Mouse (Mus musculus) embryo, embryonic 11.5 days (tissue): ENCODE measurements around the gene Nln.

Experiments used
- DNase-seq: peaks from one replicate; pipeline ENCODE4 v3.0.0-alpha.2; 2012; ENCODE audit warnings: low read depth, low spot score

The Nln gene

GRCm38 (mm10) chr13:104042738-104043137 lies 66.7 kb downstream of the Nln start:
- no peak for DNase-seq

DNA sequence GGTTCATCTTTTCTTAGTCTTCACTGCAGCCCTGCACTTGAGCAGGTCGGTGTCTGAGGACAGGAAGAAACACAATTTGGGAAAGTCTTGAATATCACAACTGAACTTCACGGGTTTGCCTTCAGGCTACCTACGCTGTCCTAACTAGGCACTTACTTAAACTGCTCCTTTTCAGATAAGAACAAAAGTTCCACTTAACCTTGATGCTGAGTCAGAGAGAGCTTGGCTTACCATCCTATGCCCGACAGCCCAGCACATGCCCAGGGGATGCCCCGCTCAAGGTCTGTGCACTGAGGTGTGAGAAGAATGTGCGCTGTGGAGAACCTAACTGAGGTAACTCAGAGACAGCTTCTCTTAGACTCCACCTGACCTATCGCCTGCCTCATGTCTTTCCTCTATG lies 67.9 kb downstream of the Nln start:
- no peak for DNase-seq

DNA sequence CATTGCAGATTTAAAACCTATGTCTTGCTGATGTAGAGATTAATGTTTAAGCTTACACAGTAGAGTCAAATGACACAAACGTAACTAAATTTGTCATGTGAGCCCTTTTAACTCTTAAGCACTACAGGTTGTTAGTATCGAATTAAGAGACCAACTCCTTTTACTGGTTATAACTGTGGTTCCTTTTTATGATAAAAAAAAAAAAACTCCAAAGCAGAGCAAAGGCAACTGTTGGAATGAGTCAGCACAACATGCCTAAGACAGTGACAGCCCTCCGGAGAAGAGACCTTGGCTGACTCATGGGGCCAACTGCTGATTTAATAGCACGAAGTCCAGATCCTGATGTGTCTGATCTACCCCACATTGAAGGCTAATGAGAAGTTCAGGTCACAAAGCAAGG lies 68.5 kb downstream of the Nln start:
- no peak for DNase-seq

DNA sequence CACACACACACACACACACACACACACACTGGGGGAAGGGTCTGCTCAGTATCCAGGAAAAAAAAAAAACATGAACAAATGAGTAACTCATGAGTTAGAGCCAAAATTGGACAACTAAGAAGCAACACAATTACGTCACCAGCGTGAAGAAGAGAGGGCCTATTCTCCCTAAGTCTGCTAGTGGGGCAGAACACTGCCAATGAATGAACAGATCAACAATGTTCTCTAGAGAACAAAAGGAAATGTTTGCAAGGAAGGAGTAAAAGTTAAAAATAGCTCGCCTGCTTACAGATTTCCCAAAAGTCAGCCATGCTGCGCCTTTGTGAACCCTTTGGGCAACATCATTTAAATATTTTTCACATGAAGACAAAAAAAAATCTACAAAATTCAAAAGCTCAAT lies 69.6 kb downstream of the Nln start:
- no peak for DNase-seq

DNA sequence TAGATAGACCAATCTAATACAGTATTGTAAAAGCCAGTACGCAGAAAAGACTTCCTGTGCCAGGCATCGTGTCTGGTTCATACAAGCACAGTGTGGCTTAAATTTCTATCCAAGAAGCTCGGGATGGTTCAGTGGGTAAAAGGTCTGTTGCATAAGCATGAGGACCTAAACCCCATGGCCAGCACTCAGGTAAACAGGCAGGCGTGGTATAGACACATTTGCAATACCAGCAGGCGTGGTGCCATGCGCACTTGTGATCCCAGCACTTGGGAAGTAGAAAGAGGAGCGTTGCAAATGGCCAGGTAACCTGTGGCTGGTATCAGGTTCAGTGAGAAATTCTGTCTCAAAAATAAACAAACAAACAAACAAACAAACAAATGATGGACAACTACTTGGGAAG lies 70.5 kb downstream of the Nln start:
- no peak for DNase-seq

- DNase-seq, result no peak
Observed at GRCm38 (mm10) chr13:104038358-104038757, 71.1 kb downstream of the Nln start.

- no peak for DNase-seq
Observed at GRCm38 (mm10) chr13:104037531-104038290, 71.7 kb downstream of the Nln start.

DNA sequence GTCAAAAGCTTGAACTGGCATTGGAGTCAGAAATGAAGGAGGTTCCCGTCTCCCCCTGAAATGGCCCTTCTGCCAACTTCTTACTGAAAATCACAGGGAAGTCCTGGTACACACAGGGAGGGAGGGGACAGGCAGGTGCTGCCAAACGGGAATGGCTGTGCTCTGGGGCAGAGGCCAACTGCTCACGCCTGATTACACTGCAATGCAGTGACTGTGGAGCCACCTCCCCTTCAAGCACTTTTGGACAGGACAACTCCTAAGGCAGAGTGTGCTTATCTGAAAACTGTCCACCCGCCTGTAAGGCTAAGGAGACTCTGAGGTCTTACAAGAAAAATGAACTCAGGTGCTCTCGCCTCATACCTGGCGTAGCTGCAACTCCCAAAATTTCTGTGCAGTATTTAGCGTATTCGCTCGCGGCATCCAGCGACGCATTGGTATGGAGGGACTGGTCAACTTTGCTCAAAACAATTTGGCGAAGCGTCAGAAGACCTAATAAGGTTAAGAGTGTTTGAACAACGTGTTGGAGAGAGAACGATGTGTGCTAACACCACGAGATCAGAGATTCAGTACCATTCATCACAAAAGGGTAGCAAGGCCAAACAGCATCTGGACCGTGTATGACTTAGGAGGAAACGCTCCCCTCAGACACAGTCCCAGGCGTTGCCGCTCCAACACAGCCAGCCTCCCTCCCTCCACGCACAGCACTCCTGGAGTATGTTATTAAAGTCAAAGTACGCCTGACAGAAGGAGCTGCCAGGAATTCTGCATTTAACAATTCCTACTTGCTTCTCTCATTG lies 72.7 kb downstream of the Nln start:
- DNase-seq, result no peak

- DNase-seq, result no peak
Observed at GRCm38 (mm10) chr13:104035651-104036050, 73.8 kb downstream of the Nln start.

GRCm38 (mm10) chr13:104034854-104035253 lies 74.6 kb downstream of the Nln start:
- DNase-seq, result no peak

- DNase-seq, result no peak
Observed at GRCm38 (mm10) chr13:104032620-104033133, 76.7 kb downstream of the Nln start.

GRCm38 (mm10) chr13:104031821-104032331 lies 77.5 kb downstream of the Nln start:
- DNase-seq, result no peak

DNA sequence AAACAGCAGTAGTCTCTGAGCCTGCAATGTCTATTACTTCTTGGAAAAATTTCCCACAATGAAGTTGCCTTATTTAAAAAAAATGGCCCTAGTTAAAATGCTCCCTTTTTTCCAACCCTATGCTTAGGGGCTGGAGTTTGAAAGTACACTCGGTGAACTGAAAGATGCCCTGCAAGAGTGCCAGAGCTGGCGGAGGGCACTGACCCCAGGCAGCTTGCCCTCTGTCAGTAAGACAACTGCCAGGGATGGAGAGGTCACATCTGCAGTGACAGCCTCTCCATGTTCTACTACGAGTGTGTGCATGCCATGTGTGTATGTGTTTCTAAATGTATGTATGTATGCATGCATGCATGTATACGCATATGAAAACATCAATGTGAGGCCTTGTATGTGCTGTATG lies 78.5 kb downstream of the Nln start:
- no peak for DNase-seq

DNA sequence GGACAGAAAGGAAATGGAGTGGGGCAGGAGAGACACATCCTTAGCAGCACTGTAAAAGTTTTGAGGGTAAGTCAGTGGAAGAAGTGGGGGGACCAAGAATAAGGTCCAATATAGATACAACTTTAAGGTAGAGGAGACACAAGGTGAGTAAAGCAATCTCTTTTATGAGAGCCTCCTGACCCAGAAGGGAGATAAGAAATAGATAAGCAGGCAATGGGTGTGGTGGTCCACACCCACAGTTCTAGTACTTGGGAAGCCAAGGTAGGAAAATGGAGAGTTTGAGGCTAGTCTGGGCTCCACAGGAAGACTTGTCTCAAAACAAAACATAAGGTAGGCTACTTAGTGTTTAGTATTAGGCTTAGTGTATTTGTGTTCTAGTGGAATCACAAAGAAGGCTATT lies 79.9 kb downstream of the Nln start:
- no peak for DNase-seq

- no peak for DNase-seq
Observed at GRCm38 (mm10) chr13:104029089-104029488, 80.3 kb downstream of the Nln start.

- DNase-seq, result no peak
Observed at GRCm38 (mm10) chr13:104026525-104026924, 82.9 kb downstream of the Nln start.

DNA sequence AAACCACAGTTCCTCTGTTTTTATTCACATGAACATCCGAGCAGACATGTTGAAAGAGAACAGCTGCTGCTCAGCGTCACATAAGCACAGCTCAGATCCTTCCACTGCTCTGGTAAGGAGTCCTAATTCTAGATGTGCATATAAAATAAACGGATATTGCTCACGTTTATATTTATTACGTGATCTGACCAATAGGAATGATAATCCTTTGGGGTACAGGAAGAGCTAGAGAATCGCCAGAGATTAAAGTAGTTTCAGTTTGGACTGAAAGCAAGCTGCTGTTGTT lies 83.8 kb downstream of the Nln start:
- no peak for DNase-seq

DNA sequence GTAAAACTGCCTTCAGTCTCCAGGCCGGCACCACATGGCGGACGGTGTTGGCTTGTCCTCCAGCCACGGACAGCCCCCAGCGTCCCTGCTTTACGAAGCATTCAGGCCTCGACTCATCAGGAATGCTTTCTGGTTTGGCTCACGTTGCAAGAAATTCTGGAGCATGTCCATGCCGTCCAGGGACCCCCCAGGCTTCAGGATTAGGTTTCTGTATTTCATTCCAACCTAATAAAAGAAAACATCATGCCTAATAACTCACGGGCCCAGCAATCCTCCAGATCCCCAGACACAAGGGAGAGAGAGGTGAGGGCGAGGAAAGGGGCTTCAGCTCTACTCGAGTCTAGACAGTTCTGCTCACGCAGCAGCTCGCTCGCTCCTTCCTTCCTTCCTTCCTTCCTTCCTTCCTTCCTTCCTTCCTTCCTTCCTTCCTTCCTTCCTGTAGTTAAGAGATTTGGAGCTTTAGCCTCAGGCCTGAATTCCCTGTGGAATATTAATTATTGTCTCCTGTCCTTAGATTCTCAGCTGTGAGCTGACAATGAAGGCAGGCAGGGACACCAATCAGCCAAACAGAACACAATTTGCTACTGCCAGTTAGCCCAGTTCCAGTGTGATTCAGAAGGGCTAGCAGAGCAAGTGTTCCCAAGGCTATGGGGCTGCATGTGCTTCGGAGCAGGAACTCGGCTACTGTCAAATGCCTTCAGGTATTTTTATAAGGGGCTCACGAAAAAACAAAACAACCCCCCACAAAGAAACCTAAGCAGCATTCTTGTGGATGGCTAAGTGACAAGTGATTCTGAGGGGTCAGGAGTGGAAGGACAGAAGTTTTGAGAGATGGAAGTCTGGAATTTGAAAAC lies 84.3 kb downstream of the Nln start:
- DNase-seq, result no peak

DNA sequence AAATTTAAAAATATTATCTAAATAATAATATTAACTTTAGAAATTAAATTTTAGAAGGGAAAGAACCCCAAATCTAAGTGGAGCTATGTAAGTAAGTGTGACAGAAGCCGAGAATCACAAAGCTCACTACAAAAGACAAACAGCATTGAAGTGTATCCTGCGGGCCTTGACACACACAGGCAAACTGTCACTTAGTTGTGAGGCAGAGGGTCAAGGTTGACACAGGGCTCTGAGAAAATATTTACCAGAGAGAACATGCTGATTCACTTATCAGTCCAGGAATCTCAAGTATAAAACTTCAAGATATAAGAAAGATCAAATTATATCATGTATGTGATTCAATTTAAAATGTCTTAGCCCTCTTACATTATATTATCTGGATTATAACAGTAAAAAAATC lies 85.1 kb downstream of the Nln start:
- DNase-seq, result no peak

DNA sequence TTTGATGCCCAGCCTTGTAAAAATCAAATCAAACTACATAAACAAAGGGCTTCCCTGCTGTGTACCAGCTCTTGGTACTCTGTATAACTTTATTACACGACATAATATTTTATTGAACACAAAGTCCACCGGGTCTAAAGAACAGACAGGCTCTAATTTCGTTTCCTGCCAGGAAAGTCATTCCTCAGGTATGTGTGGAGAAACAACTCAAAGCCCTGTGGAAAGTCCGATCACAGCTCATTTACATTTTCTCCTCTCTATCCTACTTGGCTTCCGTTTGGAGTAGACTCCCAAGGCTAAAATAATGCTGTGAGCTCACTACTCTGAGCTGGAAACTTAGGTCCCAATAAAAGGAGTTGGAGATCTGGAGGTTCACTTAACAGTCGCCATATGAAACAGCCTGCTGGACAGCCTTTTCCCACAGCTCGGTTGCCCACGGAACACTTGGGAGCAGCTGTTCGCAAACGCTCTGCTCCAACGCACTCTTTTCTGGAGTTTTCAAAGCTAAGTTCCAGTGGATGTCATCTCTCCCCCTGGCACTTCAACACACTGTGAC lies 86.0 kb downstream of the Nln start:
- no peak for DNase-seq

GRCm38 (mm10) chr13:104018466-104019076 lies 90.8 kb downstream of the Nln start:
- DNase-seq, result no peak
